Mouse (Mus musculus): ENCODE data around the gene Lmo2. TPM values are rescaled to one million over a fixed set of nuclear protein-coding genes. Genes with fewer than 3 reads are reported as not detected.

The Lmo2 gene
- polyA plus RNA-seq (2012) = 141 and 161 TPM in 2 replicates

DNA sequence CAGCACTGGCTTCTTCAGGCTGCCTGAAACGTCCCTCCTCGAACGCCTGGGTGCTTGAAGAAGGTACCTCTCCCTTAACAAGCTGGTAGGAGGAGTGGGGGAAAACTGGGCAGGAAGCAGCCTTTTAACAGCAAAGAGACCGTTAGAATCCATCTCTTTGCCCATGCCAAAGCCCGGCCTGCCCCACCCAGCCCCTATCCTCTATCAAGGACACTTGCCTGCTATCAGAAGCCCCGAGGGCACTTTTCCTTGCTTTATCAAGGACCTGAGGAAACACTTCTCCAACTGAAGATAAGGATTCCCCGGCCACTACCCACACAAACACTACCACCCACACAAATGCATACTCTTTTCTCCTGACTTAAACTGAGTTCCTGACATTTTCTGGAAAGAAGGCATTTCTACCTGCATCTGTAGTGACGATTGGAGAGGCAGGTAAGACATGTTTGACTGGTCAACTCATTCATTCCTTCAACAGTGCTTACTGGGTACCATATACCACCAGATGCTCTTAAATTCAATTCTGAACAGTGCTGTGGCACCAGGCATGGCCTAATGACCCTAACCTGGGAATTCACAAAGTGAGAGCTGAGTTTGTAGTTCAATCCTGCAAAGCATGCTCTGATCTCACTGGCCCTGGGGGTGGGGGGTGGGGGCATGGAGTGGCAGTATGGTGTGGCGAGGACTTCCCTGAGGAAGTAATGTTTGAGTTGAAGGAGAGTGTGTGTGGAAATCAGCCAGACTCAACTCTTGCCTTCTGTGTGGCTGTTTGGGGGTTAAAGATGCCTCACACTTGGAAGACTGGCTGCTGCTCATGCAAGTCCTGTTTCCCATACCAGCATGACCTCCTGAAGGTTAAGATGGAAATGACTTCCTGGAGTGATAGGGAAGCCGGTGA lies at the start of gene Lmo2:
Gene Lmo2 (plus strand): TSS at position 338 of the 898 bp plus-strand sequence.
- Histone ChIP-seq H3K4me3 (replicated peaks) (peak within 1 kb of the TSS; percentile 91), H3K27me3 (ENCODE audit: control insufficient read depth) (no peaks in the 10 kb centered on the region), H3K9me3 (ENCODE audit: control insufficient read depth, low read length) (no peaks in the 10 kb centered on the region), H3K36me3 (ENCODE audit: control insufficient read depth) (peaks cover 59% of the 10 kb centered on the region), H3K4me1 (ENCODE audit: control insufficient read depth) (peaks cover 91% of the 10 kb centered on the region)
- TF ChIP-seq GATA1 (IDR thresholded peaks at IDR 0.05; ENCODE audit: low read length) (peak; percentile 72), TAL1 (IDR thresholded peaks at IDR 0.05; ENCODE audit: low read length) (no peak; the same call in 2 of the 3 replicates)

GRCm38 (mm10) chr2:103910601-103911000 lies 47.2 kb upstream of the Lmo2 start:
- H3K36me3 ChIP-seq (ENCODE audit: control insufficient read depth) = peaks cover 97% of the 10 kb centered on the region
- TF ChIP-seq TAL1 (IDR thresholded peaks at IDR 0.05; ENCODE audit: low read length) = no peak
- no peak for TF ChIP-seq GATA1 (IDR thresholded peaks at IDR 0.05; ENCODE audit: low read length)
- no peaks in the 10 kb centered on the region for H3K27me3 ChIP-seq (ENCODE audit: control insufficient read depth)
- no peak overlapping the region for H3K4me3 ChIP-seq (replicated peaks)
- peaks cover 2% of the 10 kb centered on the region for H3K9me3 ChIP-seq (ENCODE audit: control insufficient read depth, low read length)
- H3K4me1 ChIP-seq (ENCODE audit: control insufficient read depth) = peaks cover 49% of the 10 kb centered on the region

DNA sequence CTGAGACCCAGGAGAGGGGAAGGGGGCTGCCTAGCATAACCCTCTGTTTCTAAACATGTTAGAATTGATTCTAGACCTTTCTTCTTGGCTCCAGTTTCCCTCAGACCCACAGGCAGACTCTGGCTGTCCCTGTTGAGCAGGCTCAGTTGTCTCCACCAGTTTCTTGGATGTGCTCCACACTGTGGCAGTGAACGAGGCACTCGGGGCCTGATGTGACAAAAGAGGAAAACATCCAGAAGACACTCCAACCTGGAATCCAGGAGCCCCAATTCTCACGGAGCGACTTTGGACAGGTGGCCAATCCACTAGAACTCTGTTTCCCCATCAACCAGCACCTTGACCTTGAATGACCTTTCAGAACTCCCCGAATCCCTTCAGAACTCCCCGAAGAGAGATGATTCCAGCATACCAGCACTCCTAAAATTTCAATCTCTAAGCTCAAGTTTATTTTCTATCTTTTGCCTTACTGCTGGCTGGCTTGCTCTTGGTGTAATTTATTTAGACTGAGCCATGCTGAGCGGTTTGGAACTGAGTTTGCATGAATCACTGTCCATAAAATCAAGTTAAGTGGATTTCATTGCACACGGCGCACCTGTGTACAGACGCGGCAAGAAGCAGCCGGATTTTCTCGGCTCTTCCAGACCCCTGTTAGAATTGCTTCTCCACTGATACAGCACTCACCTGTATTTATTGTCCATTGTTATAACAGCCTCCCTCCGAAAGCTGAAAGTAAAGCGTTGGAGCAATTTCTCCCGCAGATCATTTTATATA lies 45.1 kb upstream of the Lmo2 start:
- Histone ChIP-seq H3K27me3 (ENCODE audit: control insufficient read depth) (no peaks in the 10 kb centered on the region), H3K4me1 (ENCODE audit: control insufficient read depth) (peaks cover 53% of the 10 kb centered on the region), H3K9me3 (ENCODE audit: control insufficient read depth, low read length) (peaks cover 2% of the 10 kb centered on the region), H3K4me3 (replicated peaks) (no peak overlapping the region), H3K36me3 (ENCODE audit: control insufficient read depth) (peaks cover 97% of the 10 kb centered on the region)
- no peak for TF ChIP-seq GATA1 (IDR thresholded peaks at IDR 0.05; ENCODE audit: low read length)

DNA sequence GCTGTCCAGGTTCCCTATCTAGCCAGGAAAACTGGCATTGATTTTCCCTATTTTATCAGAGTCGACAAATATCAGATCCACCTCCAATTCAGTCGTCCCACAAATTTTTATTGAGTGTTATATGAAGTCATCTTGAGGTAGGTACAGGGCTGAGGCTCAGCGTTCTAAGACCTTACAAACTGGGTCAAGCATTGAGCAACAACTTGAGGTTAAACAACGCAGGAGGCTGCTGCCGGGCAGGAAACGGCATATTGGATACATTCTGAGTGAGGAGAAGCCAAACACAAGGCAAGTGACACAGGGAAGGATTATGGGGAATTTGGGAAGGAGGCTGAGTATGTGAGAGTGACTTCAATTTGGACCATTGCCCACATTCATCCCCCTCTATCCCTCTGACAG lies 44.5 kb upstream of the Lmo2 start:
- Histone ChIP-seq H3K4me3 (replicated peaks) (no peak overlapping the region), H3K4me1 (ENCODE audit: control insufficient read depth) (peaks cover 57% of the 10 kb centered on the region), H3K36me3 (ENCODE audit: control insufficient read depth) (peaks cover 97% of the 10 kb centered on the region), H3K27me3 (ENCODE audit: control insufficient read depth) (no peaks in the 10 kb centered on the region), H3K9me3 (ENCODE audit: control insufficient read depth, low read length) (peaks cover 2% of the 10 kb centered on the region)
- TF ChIP-seq GATA1 (IDR thresholded peaks at IDR 0.05; ENCODE audit: low read length) (no peak), TAL1 (IDR thresholded peaks at IDR 0.05; ENCODE audit: low read length) (no peak)

GRCm38 (mm10) chr2:103916069-103916468 lies 41.7 kb upstream of the Lmo2 start:
- Histone ChIP-seq H3K4me3 (replicated peaks) (no peak overlapping the region), H3K4me1 (ENCODE audit: control insufficient read depth) (peaks cover 48% of the 10 kb centered on the region), H3K9me3 (ENCODE audit: control insufficient read depth, low read length) (peaks cover 2% of the 10 kb centered on the region), H3K36me3 (ENCODE audit: control insufficient read depth) (peaks cover 91% of the 10 kb centered on the region), H3K27me3 (ENCODE audit: control insufficient read depth) (no peaks in the 10 kb centered on the region)
- no peak for TF ChIP-seq TAL1 (IDR thresholded peaks at IDR 0.05; ENCODE audit: low read length)
- TF ChIP-seq GATA1 (IDR thresholded peaks at IDR 0.05; ENCODE audit: low read length) = no peak

- peaks cover 46% of the 10 kb centered on the region for H3K4me1 ChIP-seq (ENCODE audit: control insufficient read depth)
- no peak overlapping the region for H3K4me3 ChIP-seq (replicated peaks)
- no peaks in the 10 kb centered on the region for H3K27me3 ChIP-seq (ENCODE audit: control insufficient read depth)
- TF ChIP-seq TAL1 (IDR thresholded peaks at IDR 0.05; ENCODE audit: low read length) (no peak), GATA1 (IDR thresholded peaks at IDR 0.05; ENCODE audit: low read length) (no peak)
- H3K9me3 ChIP-seq (ENCODE audit: control insufficient read depth, low read length) = peaks cover 2% of the 10 kb centered on the region
- peaks cover 82% of the 10 kb centered on the region for H3K36me3 ChIP-seq (ENCODE audit: control insufficient read depth)
These were observed 40.4 kb upstream of the Lmo2 start for GRCm38 (mm10) chr2:103917375-103917774.

- no peaks in the 10 kb centered on the region for H3K27me3 ChIP-seq (ENCODE audit: control insufficient read depth)
- H3K36me3 ChIP-seq (ENCODE audit: control insufficient read depth) = peaks cover 72% of the 10 kb centered on the region
- TF ChIP-seq TAL1 (IDR thresholded peaks at IDR 0.05; ENCODE audit: low read length) = no peak
- no peak for TF ChIP-seq GATA1 (IDR thresholded peaks at IDR 0.05; ENCODE audit: low read length)
- peaks cover 49% of the 10 kb centered on the region for H3K4me1 ChIP-seq (ENCODE audit: control insufficient read depth)
- no peak overlapping the region for H3K4me3 ChIP-seq (replicated peaks)
- peaks cover 2% of the 10 kb centered on the region for H3K9me3 ChIP-seq (ENCODE audit: control insufficient read depth, low read length)
These were observed 39.4 kb upstream of the Lmo2 start for GRCm38 (mm10) chr2:103918375-103918774.

- Histone ChIP-seq H3K27me3 (ENCODE audit: control insufficient read depth) (no peaks in the 10 kb centered on the region), H3K36me3 (ENCODE audit: control insufficient read depth) (peaks cover 62% of the 10 kb centered on the region), H3K9me3 (ENCODE audit: control insufficient read depth, low read length) (no peaks in the 10 kb centered on the region), H3K4me3 (replicated peaks) (no peak overlapping the region), H3K4me1 (ENCODE audit: control insufficient read depth) (peaks cover 46% of the 10 kb centered on the region)
- TF ChIP-seq GATA1 (IDR thresholded peaks at IDR 0.05; ENCODE audit: low read length) (no peak), TAL1 (IDR thresholded peaks at IDR 0.05; ENCODE audit: low read length) (no peak)
These were observed 38.3 kb upstream of the Lmo2 start for GRCm38 (mm10) chr2:103919488-103919887.

GRCm38 (mm10) chr2:103926586-103927113 lies 31.1 kb upstream of the Lmo2 start:
- Histone ChIP-seq H3K36me3 (ENCODE audit: control insufficient read depth) (peaks cover 10% of the 10 kb centered on the region), H3K27me3 (ENCODE audit: control insufficient read depth) (no peaks in the 10 kb centered on the region), H3K9me3 (ENCODE audit: control insufficient read depth, low read length) (no peaks in the 10 kb centered on the region), H3K4me1 (ENCODE audit: control insufficient read depth) (peaks cover 66% of the 10 kb centered on the region), H3K4me3 (replicated peaks) (peak overlapping the region; percentile 34)
- TF ChIP-seq GATA1 (IDR thresholded peaks at IDR 0.05; ENCODE audit: low read length) = peak; percentile 77; the same call in 1 of the 2 replicates
- no peak for TF ChIP-seq TAL1 (IDR thresholded peaks at IDR 0.05; ENCODE audit: low read length)

Data from erythroblast, embryonic 14.5 days (primary cell).